Mouse (Mus musculus) mouse trophoblast stem cell (cell line): ENCODE measurements around the gene Acot12.
"Not testable (repeated sequence)": the region's sequence is repeated elsewhere in the genome, so short reads cannot be mapped to it uniquely, and the experiment has no call there.

ENCODE experiments used
- in situ Hi-C, 2 experiments: fragments of 300-500 bp; cut with MseI, MboI; formaldehyde crosslinking; loops; 2 replicates in 1 of 2; 3 replicates in 1 of 2; pipeline ENCODE4 v1.15.1; 2025

Gene Acot12

DNA sequence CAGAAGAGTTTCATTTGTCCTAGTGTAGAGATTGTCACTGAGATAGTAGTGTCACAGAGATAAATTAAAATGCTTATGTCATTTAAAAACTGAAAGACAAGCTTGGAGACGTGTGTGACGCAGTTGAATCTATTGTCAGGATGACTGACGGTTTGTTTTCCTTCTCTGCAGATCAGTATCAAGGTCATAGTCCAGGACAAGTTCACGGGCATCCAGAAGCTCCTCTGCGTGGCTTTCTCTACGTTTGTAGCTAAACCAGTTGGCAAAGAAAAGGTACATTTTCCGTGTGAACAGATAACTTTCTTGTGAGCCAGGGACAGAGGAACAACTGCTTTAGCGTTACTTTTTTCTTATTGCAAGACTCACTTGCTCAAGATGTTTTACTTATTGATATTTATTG lies 18.5 kb downstream of the Acot12 start:
- in situ Hi-C loops, result no loop called here

GRCm38 (mm10) chr13:91760302-91761050 lies 19.2 kb downstream of the Acot12 start:
- in situ Hi-C loops, result no loop called here

- in situ Hi-C loops, result no loop called here
Observed at GRCm38 (mm10) chr13:91761654-91762445, 20.5 kb downstream of the Acot12 start.

DNA sequence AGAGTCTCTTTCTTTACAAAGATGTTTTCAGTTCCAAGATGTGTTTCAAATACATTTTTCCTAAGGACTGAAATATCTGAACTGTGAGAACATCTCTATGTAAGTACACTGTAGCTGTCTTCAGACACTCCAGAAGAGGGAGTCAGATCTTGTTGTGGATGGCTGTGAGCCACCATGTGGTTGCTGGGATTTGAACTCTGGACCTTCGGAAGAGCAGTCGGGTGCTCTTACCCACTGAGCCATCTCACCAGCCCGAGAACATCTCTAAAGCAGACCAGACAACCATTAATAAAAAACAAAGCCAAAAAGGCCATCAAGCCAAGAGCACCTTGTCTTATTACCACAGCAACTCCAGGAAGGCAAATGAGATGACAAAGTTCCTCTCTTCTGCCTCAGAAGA lies 22.3 kb downstream of the Acot12 start:
- in situ Hi-C loops, result not testable (repeated sequence)

DNA sequence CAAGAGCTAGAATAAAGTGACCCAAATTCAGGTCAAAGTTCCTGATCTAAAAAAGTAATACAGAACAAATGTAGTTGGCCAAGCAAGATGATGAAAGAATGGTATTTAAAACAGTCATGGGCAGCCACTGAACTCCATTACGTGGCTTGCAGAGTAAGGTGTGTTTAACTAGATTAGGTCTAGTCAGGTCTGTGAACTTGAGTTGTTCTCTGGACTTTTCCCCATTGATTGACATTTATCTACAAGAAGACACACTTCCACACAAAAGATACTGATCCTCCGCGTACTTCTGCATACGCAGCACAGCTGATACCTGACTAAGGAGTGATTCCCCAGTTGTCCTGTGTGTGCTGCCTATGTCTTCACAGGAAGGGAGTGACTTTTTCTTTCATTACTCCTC lies 24.3 kb downstream of the Acot12 start:
- in situ Hi-C loops, result no loop called here

DNA sequence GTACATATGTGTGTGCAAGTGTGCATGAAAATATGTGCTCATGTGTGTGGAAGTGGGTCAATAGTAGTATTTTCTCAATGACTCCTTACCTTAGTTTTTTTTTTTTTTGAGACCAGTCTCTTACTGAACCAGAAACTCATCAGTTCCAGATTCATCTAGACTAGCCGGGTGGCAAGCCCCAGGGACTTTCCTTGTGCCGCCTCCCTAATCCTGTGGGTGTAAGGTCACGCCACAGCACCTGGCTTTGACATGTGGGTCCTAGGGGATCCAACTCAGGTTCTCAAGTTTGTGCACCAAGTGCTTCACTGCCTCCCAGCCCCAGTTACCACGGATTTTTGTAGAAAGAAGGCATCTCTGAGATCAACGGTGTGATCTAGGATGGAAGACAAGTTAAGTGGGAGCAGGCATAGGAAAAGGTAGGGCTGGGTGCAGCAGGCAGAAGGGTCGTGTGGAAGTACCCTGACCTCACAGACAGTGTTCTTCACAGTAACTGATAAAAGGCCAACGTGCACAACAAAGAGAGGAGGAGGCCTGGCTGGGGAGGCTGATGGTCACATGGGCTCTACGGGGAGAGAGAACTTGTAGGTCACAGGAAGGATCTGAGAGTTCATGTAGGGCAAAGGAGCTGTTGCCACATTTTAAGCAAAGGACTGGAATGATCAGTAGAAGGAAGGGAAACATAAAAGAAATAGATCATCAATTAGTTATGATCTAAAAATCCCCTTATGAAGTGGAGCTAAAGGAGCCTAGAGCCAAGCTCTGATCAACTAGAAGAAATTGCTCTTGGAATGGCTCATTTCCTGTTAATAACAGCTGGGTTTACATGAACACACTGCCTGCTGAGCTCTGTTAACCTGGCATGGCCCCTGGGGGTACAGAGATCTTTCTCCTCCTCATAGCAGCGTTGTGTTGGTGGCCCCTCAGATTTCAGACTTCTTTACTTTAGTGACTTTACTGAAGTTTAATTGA lies 27.7 kb downstream of the Acot12 start:
- in situ Hi-C loops, result no loop called here

DNA sequence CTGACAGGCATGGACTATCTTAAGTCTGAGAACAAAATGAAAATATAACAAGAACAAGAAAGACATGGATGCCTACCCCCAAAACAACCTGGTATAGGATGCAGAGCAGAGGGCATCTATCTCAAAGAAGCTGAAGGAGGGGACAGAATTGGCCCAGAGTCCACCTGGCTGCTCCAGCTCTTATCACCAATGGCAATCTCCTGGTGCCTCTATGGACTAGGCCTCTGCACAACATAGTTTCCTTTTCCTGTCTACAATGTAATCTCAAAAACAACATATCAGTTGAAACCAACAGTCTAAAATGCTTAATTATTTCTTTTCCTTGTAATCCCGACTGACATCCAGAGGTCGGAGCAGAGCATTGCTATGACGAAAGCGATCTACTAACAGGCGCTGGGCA lies 36.8 kb downstream of the Acot12 start:
- in situ Hi-C loops, result no loop called here

GRCm38 (mm10) chr13:91779892-91780291 lies 38.6 kb downstream of the Acot12 start:
- in situ Hi-C loops, result no loop called here

DNA sequence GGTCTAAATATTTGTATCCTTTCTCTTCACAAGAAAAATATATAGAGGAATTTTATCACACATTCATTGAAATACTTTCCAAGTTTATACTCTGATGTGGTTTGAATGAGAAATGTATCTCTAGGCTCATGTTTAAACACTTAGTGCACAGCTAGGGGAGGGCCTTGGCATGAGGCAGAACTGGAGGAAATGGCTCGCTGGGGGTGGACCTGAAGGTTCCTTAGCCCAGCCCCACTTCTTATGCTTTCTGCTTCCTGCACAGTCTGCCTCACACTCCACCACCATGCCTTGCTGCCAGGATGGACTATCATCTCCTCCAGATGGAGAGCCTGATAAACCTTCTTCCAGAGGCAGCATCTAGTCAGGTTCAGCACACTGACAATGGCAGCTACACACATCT lies 50.7 kb downstream of the Acot12 start:
- in situ Hi-C loops, result no loop called here

DNA sequence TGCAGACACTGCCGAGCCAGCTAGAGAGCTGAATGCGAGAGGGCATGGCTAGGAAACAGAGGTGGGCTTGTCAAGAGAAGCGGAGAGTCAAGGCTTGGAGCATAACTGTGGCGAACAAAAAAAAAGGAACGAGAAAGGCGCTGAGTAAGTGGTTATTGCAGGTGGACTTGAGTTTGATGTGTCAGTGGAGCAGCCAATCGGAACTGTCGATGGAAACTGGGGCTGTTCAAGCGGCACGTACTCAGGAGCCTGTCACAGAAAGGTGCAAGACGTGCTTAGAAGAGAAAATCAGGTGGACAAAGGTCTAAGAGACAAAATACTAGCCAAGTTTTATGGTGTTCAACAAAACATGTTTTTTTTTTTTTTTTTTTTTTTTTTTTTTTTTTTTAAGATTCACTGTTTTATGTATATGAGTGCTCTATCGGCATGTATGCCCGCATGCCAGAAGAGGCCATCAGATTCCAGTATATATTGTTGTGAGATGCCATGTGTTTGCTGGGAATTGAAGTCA lies 53.7 kb downstream of the Acot12 start:
- in situ Hi-C loops, result no loop called here

- in situ Hi-C loops, result no loop called here
Observed at GRCm38 (mm10) chr13:91795593-91795992, 54.3 kb downstream of the Acot12 start.

- in situ Hi-C loops, result no loop called here
Observed at GRCm38 (mm10) chr13:91796003-91796402, 54.7 kb downstream of the Acot12 start.

DNA sequence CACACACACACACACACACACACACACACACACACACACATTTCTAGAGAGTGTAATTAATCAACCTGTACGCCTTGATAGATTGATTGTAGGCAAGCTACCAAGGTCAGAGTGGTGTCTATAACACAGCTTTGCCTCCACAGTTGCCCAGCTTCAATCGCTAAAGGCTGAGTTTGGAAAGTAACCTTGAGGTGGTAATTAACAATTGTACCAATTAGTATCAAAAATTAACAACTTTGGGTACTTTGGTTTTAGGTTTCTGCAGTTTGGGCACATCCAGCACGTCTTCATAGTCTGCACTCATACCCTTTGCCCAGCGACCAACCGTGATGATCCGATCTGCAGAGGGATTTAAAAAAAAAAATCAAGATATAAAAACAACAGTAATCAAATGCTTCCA lies 55.6 kb downstream of the Acot12 start:
- in situ Hi-C loops, result no loop called here

GRCm38 (mm10) chr13:91797442-91797841 lies 56.1 kb downstream of the Acot12 start:
- in situ Hi-C loops, result no loop called here

DNA sequence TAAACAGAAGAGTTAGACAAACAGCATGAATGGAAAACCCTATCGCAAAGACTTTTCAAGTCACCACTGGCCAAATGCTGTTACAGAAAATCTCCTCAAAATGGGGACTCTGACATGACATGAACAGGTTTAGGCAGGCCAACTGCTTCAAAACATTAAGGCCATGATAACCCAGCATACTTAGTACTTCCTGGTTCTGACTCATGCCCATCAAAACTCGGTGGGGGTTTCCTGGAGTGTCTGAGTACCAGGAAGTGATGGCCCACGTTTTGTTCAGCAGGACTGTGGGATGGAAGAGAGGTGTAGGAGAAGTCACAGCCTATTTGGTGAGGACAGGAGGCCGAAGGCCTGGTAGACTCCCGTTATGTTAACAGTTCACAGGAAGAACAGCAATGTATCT lies 60.4 kb downstream of the Acot12 start:
- in situ Hi-C loops, result no loop called here

DNA sequence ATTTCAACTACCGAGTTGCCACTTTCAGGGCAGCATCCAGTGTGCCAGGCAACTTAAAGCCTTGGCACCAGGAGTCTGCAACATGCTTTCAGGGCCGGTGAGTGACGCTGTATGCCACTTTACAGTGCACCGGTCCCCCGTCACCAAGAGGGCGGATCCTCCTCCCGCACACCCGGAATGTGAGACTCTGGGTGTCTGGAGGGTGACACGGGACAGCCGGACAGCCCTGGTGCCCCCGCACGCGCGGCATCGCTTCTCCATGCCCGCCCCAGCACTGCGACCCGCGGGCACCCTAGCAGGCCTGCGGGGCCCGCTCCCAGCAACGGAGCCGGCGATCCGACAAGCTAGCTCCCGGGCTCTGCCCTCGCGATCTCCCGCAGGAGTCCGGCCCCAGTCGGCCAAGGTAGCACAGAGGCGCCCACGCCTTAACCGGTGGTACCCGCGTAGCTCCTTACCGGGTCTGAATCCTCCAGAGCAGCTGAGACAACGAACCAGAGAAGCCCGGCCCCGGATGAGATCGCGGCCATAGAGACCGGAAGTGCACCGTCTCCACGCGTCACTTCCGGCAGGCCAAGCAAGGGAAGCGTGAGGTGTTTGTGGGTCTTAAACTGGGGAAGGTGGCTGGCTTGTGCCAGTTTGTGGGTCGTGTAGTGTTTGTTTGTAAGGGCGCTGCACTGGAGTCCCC lies 66.0 kb downstream of the Acot12 start, which contains the start of gene Zcchc9:
Gene Zcchc9 (minus strand): TSS at position 551 of the 685 bp plus-strand sequence.
- in situ Hi-C loops, result no loop called here

DNA sequence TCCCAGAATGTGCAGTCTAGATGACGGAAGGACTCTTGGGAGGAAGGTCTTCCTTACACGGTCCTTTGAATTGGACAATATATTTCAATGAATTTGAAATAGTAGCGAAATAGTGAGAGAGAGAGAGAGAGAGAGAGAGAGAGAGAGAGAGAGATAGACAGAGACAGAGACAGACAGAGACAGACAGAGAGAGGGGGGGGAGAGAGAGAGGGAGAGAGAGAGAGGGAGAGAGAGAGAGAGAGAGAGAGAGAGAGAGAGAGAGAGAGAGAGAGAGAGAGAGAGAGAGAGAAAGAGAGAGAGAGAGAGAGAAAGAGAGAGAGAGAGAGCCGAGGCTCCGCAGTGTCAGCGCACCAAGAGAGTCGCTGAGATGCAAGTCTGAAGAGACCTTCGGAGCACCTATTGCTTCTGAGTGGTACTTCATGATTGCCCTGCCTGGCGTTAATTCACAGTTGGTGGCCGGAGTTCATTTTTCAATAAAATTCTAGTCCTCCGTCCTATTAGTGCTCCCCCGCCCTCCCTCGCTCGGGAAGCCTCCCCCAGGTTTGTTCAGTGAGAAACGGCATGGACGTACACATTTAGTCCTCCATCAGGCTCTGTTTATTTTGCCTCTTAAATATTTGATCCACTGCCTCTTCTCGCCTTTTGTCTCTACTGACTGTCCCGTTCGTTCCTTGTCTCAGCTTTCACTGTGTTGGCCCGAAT lies 66.7 kb downstream of the Acot12 start:
- in situ Hi-C loops, result no loop called here

- in situ Hi-C loops, result no loop called here
Observed at GRCm38 (mm10) chr13:91809476-91809875, 68.2 kb downstream of the Acot12 start.

DNA sequence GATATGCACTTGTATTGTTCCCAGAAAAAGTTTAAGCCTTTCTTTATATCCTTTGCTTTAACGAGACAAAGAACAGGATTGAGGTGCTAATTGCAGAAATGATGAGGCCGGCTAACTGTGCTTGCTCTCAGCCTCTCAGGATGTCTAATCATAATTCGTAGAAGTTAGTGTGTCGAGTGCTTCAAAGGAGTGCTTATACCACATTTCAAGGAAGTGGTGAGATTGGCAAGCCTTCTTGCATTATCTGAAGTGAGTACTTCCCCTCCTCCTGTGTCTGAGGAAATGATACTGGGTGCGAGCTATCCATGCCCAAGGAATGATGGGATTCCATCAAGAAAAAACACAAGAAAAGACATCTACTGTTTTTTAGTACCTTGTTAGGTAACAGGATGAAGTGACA lies 73.4 kb downstream of the Acot12 start:
- in situ Hi-C loops, result no loop called here

GRCm38 (mm10) chr13:91823735-91824134 lies 82.4 kb downstream of the Acot12 start:
- in situ Hi-C loops, result no loop called here
